Mouse (Mus musculus) adrenal gland, adult (tissue): Measurements from ENCODE around the gene Orc1.

Source experiments
- DNase-seq, 2 experiments: peaks; one replicate each; pipeline ENCODE4 v3.0.0; 2022 to 2023; ENCODE audit warnings: low spot score in 1 of 2; ENCODE audit not compliant: inconsistent age in 2 of 2

Gene Orc1

DNA sequence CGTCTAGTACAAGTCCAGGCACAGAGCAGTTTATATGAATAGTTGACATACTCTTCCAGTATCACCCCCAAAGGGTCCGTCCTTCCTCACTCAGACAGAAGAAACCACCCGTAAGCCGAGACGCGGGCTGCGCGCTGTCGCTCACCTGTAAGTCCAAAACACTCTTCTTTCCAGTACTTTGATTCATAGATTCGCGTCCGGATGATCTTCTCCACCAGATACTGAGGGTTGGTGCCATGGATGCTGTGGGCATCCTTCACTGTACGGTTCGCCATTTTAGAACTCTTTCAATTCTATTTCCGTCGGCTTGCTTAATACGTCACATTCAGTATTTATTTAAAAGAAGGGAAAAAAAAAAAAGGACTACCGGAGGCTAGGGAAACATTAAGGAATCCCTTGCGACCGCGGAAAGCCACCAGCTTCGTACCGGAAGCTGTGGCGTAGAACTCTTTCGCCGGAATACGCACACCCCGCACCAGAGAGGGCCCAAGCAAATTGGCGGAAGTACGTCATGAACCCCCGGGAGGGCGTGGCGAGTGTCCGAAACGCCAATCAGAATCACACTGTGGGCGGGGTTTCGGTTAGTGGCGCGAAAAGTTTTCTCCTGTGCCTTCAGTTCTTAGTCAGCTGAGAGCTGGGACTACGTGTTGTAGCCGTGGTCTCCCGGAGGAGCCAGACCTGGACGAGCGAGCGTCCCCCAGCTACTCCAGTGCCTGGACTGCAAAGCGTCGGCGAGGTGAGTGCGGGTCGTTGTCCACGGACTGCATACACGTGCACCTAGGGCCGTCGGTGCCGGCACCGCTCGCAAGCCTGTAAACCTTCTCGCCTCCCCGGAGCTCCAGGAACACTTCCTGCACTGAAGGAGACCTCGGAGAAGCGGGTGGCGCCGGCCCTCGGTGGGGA is at the start of gene Orc1, which contains the start of gene Prpf38a:
Gene Orc1, plus strand, starts transcription at position 584 of the 903 bp plus-strand sequence.
Gene Prpf38a, minus strand, starts transcription at position 497 of the 903 bp plus-strand sequence.
- DNase-seq = peak; percentile 97 to 99

- no peak for DNase-seq
Measured at GRCm38 (mm10) chr4:108539701-108540100, 39.5 kb upstream of the Orc1 start.

DNA sequence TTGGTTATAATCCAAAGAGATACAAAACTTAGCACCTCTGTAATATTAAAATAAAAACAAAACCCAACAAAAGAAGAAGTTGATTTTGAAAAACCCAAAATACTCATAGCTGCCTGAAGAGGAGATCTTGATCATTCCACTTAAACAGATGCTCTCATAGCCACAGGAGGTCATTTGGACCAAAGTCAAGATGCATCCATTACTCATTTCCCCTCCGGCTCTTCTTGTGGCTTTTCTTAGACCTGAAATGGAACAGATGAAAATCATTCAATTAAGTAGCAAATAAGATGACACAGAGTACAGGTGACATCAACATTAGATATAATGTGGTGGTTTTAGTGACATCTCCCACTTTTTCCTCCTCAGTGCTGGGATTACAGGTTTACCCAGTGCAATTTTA is 14.2 kb upstream of the Orc1 start:
- DNase-seq = no peak

GRCm38 (mm10) chr4:108572644-108573043 is 6.6 kb upstream of the Orc1 start:
- DNase-seq = no peak

- no peak for DNase-seq
Measured at GRCm38 (mm10) chr4:108579743-108580411, 654 bp downstream of the Orc1 start.

DNA sequence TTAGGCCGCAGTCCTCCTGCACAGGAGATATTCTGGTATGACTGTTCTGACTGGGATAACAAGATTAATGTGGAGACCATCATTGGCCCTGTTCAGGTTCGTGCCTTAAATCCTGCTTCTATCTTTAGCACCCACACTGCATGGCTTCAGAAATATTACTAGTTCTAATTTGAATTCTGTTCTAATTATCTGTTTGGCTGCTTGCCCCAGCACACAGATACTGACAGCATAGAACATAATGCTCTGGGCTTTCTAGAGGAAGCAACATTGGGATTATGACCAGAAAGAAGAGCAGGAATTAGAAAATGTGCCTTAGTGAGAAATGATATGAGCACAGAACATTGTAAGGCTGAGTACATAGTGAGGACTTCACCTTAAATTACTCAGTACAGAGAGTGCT is 14.2 kb downstream of the Orc1 start:
- no peak for DNase-seq

- DNase-seq = no peak
Measured at GRCm38 (mm10) chr4:108595785-108596184, 16.6 kb downstream of the Orc1 start.

DNA sequence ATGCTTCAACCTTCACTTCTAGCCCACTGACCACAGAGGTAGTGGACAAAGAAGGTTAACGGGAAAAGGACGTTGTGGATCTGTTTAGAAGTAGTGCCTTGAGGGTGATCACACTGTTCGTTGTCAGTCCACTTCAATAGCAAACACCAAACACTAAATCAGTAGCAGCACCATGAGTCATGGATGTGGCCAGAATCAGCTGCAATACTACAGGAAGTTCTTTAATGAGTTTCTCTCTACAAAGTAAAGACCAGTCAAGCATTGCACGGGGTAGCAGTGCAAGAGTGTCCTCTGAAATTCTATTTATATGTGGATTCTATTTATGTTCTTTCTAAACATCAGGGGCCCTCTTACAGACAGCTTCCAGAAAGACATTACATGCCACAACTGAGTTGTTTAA is 19.1 kb downstream of the Orc1 start:
- DNase-seq = no peak

DNA sequence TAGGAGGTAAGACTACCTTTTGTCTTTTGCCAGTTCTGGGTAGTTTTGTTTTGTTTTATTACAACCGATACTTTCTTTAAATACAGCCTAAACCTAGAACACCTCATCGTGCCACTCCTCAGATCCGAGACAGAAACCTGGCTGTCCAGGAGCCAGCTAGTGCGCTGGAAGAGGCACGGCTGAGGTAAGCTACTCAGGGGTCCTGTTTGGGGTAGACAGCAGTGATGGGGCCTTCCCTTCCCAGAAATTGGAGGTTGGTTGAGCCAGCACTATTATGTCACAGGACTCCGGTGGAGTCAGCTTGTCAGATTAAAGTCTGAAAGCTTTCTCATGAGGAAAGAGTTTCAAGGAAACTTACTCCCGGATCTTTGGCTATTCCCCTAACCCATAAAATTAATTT is 22.6 kb downstream of the Orc1 start:
- no peak for DNase-seq

GRCm38 (mm10) chr4:108608651-108609050 is 29.4 kb downstream of the Orc1 start:
- DNase-seq = peak in 1 of 2 experiments; percentile 70

- DNase-seq = no peak
Measured at GRCm38 (mm10) chr4:108610935-108611334, 31.7 kb downstream of the Orc1 start.

DNA sequence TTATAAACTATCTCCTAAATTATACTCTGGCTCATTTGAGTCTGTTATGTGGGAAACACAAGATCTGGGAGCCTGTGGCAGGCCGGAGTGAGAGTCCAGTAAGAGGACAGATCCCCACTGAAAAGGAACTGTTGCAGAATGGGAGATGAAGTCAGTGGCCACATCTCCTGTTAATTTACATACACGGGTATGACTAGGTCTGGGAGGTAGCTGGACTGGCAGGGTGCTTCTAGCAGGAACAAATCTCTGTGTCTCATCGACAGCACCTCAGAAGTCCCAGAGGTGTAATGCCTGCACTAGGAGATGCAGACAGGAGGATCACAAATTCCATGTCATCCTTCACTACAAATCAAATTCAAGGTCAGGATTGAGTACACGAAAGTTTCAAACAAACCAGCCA is 39.4 kb downstream of the Orc1 start:
- no peak for DNase-seq

DNA sequence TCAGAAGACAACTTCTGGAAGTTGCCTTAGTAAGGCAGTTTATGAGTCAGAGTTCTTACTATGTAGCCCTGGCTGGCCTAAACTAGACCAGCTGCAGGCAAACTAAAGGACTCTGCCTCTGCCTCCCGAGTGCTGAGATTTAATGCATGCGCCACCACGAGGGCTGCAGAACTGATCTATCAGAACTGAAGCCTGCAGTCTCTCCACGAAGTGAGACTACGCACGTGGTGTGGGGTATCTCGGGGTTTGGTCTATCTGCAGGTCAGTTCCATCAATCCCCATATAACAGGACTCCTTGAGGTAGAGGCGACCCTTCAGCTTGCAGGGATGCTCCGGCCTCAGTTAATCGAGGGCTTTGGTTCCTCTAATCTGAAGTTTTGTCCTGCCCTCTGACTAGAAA is 39.9 kb downstream of the Orc1 start:
- DNase-seq = no peak

- DNase-seq = peak; percentile 93 to 96
Measured at GRCm38 (mm10) chr4:108619587-108620341, 40.5 kb downstream of the Orc1 start, which contains the start of gene Cc2d1b. TSS of gene Cc2d1b (plus strand) at chr4:108619940.

DNA sequence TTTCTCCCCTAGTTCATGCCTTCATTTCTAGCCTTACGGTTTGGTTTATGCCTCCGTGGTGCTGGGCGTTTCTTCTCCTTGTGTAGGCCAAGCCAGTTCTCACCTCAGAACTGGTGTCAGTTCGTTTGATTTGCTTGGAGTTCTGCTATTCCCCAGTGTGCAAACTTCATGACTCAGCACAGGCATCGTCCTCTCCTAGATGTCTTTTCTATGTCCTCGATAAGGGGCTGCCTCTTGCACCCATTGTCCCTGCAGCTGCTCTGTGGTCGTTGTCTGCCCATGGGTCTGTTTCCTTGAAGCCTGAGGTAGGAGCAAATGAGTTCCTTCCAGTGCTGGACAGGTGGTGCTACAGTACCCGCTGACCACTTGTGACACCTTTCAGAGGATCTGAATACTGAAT is 41.3 kb downstream of the Orc1 start:
- DNase-seq = peak in 1 of 2 experiments; percentile 51

DNA sequence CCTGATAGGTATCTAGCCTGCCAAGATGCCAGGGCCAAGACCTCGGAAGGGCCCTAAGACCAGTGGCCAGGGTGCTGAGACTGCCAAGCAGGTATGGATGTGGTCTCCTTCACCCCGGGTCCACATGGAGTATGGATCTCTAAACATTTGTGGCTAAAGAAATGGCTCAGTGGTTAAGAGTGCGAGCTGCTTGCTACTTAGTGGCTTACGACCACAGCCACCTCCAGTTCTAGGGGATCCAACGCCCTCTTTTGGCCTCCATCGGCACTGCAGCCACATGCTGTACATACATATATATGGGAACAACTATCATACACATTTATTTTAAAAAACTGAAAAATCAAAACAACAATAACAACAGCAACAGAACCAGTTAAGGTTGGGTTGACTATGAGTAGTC is 42.3 kb downstream of the Orc1 start:
- no peak for DNase-seq

GRCm38 (mm10) chr4:108627066-108627465 is 47.8 kb downstream of the Orc1 start:
- no peak for DNase-seq

DNA sequence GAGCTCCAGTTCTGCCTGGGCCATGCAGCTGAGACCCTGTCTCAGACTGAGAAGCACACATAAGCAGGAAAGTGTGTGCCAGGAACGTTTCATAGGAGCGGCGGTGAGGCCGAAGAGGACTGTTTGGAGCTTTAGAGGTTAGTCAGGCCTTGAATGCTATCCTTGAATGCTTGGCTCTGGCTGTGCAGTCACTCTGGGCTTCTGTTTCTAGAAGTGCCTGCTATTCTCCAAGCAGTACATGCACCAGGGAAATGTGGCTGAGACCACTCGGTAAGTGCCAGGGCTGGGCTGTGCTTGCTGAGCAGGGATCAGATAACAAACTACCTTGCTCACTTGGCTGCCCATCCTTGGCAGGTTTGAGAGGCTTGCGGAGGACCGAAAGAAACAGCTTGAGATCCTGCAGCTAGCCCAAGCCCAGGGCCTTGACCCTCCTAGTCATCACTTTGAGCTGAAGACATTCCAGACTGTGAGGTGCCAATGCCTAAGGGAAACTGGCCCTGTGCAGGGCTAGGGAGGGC is 50.2 kb downstream of the Orc1 start:
- DNase-seq = peak; percentile 61 to 93

DNA sequence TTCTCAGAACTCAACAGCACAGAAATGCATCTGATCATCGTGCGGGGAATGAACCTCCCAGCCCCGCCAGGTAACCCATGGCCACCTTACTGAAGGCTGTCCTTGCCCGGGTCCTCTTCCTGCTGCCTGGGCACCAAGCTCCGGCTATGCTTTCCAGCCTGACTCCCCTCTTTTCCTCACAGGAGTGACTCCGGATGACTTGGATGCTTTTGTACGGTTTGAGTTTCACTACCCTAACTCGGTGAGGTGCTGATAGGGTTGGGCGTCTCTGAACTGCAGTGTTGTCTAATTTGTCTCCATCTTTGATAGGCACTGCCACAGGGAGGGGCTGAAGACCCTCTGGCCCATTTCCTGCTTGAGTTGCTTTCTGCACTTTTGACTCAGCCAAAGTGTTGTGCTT is 50.9 kb downstream of the Orc1 start:
- no peak for DNase-seq

GRCm38 (mm10) chr4:108631616-108632015 is 52.4 kb downstream of the Orc1 start:
- DNase-seq = no peak

DNA sequence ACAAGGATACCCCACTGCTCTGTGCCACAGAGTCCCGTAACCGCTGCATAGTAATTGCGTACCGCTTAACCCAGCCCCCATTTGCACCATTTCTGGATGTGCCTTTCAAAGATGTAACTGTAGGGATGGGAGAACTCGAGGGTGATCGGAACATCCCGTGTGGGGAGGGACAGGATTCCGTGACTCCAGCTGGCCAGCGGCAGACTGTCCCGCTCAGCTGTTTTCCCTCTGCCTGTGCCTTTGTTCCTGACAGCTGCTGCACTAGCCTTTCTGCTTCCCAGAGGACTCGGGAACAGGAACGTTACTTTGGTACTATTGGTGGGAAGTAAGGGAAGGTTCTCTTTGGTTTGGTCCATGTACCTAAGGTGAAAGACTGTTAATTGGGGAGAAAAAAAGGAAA is 54.5 kb downstream of the Orc1 start:
- no peak for DNase-seq
